In the genomic region with DNA sequence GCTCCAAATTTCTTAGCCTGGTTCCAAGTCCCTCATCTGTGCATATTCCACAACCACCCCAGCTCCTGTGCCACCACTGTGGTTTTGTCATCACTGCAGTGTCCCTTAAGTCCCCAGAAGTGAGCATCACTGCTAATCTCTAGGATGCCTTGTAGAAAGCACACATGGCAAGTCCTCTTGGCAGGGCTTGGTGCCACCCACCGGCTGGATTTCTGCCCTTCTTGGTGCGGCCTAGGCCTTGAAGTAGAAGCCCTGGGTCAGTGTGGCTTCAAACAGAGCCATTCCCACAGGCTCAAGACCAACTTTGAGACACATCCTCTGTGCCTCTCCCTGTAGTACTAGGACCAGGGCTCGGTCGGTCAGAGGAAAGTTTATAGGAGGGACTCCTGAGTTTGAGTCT, we compare ENCODE assay signal across 26 mouse cellular contexts.
"Had no signal": no experiment of that assay in that cellular context is flagged by ENCODE, and none has a peak within 500 bp of the region (broad histone marks: within the 10 kb centered on the region; RNA-seq: fewer than 3 reads in every experiment).

No protein-coding gene starts in this region.

- ATAC-seq: forebrain, embryonic 13.5 days; forebrain, embryonic 14.5 days; forebrain, embryonic 15.5 days; forebrain, embryonic 16.5 days; forebrain, postnatal 0 days had no signal

- H3K27me3 ChIP-seq: embryonic facial prominence, embryonic 12.5 days; embryonic facial prominence, embryonic 13.5 days; embryonic facial prominence, embryonic 15.5 days had no signal

- H3K4me2 ChIP-seq: embryonic facial prominence, embryonic 12.5 days; embryonic facial prominence, embryonic 13.5 days; embryonic facial prominence, embryonic 15.5 days; forebrain, embryonic 12.5 days; forebrain, embryonic 13.5 days; forebrain, embryonic 15.5 days had no signal

- H3K9me3 ChIP-seq: embryonic facial prominence, embryonic 10.5 days; embryonic facial prominence, embryonic 12.5 days; embryonic facial prominence, embryonic 13.5 days; embryonic facial prominence, embryonic 15.5 days; forebrain, embryonic 10.5 days; forebrain, embryonic 12.5 days; forebrain, embryonic 13.5 days; forebrain, embryonic 15.5 days had no signal

- H3K9ac ChIP-seq: embryonic facial prominence, embryonic 12.5 days; embryonic facial prominence, embryonic 13.5 days; embryonic facial prominence, embryonic 15.5 days; forebrain, embryonic 12.5 days; forebrain, embryonic 13.5 days; forebrain, embryonic 15.5 days; forebrain, postnatal 0 days had no signal

- H3K4me3 ChIP-seq: embryonic facial prominence, embryonic 10.5 days; embryonic facial prominence, embryonic 12.5 days; embryonic facial prominence, embryonic 13.5 days; embryonic facial prominence, embryonic 15.5 days; erythroblast, embryonic 14.5 days; forebrain, embryonic 10.5 days; forebrain, embryonic 12.5 days; forebrain, embryonic 13.5 days; forebrain, embryonic 15.5 days; gastrocnemius, adult 2 months; heart, adult 2 months had no signal

- H3K36me3 ChIP-seq: embryonic facial prominence, embryonic 10.5 days; embryonic facial prominence, embryonic 12.5 days; embryonic facial prominence, embryonic 13.5 days; embryonic facial prominence, embryonic 15.5 days; forebrain, embryonic 10.5 days; forebrain, embryonic 12.5 days; forebrain, embryonic 15.5 days had no signal

- H3K4me1 ChIP-seq: embryonic facial prominence, embryonic 15.5 days; forebrain, embryonic 13.5 days; forebrain, embryonic 15.5 days had no signal

- H3K27ac ChIP-seq: embryonic facial prominence, embryonic 10.5 days; embryonic facial prominence, embryonic 12.5 days; embryonic facial prominence, embryonic 13.5 days; embryonic facial prominence, embryonic 15.5 days; forebrain, embryonic 10.5 days; forebrain, embryonic 12.5 days; forebrain, embryonic 13.5 days; forebrain, embryonic 15.5 days; gastrocnemius, adult 2 months; heart, adult 2 months had no signal

- DNase-seq: cerebellum, adult 8-10 months; cerebellum, adult 9-10 months; cerebellum, adult 9-11 months; cerebellum, postnatal 25 days; cerebellum, postnatal 36 days; embryo, embryonic 11 days; forebrain, postnatal 0 days; gastrocnemius, adult 2 months; gastrocnemius, postnatal 10 days; gastrocnemius, postnatal 14 days; gastrocnemius, postnatal 25 days; gastrocnemius, postnatal 36 days; heart, adult 11 months; heart, adult 18-20 months; heart, adult 2 months had no signal
